In the genomic region with DNA sequence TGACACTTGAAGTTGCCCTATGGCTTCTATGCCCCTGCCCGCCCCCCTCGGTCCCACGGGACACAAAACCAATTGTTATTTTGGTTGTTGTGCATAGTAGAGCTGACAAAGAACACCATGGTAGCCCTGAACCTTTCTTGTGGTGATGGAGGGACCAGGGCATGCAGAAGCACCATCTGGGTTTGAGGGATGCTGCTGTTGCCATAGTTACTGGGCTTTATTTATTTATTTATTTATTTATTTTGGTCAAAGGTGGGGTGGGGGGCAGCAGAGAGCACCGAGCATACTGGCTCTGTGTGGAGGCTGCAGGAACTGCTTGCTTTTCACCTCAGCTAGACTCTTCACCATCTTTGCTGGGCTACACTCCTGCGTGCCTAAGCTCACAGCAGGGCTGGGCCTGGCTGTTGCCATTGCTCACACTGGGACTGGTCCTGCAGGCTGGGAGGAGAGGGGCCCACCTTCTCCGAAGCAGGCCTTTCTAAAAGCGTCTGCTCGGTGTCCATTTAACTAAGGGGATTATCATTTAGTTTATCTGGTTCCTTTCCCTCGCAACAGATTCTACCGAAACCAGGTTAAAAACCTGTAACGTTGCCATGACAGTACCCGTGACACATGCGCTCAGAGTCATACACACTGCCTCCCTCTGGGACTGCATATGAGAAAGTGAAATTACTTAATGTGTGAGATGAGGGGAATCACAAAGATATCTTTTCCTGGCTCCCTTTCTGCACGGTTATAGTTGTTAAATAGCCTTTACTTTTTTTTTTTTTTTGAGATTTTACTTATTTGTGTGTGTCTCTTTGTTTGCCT, we compare ENCODE assay signal across 11 mouse cellular contexts.
A peak's percentile ranks its signal among the peaks of the same experiment; 100 is the strongest.
DNase-seq lines count a peak whose midpoint lies in the region; ATAC-seq lines count a peak whose summit lies in the region.
"Had no signal": no experiment of that assay in that cellular context is flagged by ENCODE, and none has a peak within 500 bp of the region (broad histone marks: within the 10 kb centered on the region; RNA-seq: fewer than 3 reads in every experiment).

No protein-coding gene starts in this region.

- H3K27me3 ChIP-seq in lung, embryonic 16.5 days (ENCODE audit: control insufficient read depth, insufficient read depth, low read depth, low read length), result no peaks in the 10 kb centered on the region
- no peaks in the 10 kb centered on the region for H3K27me3 ChIP-seq in forebrain, embryonic 13.5 days
- H3K27me3 ChIP-seq in limb, embryonic 12.5 days, result peaks cover 32% of the 10 kb centered on the region
- H3K27me3 ChIP-seq in neural tube, embryonic 14.5 days (ENCODE audit: control insufficient read depth, insufficient read depth, low read length), result no peaks in the 10 kb centered on the region
- H3K27me3 ChIP-seq: embryonic facial prominence, embryonic 15.5 days; stomach, embryonic 15.5 days had no signal

- no peaks in the 10 kb centered on the region for H3K9me3 ChIP-seq in lung, embryonic 16.5 days (ENCODE audit: control insufficient read depth, low read length)
- H3K9me3 ChIP-seq in forebrain, embryonic 13.5 days (replicated peaks), result no peaks in the 10 kb centered on the region
- no peaks in the 10 kb centered on the region for H3K9me3 ChIP-seq in limb, embryonic 12.5 days
- no peaks in the 10 kb centered on the region for H3K9me3 ChIP-seq in neural tube, embryonic 14.5 days (ENCODE audit: control insufficient read depth, low read length)
- H3K9me3 ChIP-seq: embryonic facial prominence, embryonic 15.5 days; stomach, embryonic 15.5 days had no signal

- H3K9ac ChIP-seq in lung, embryonic 16.5 days (ENCODE audit: low read length), result no peak overlapping the region
- H3K9ac ChIP-seq in forebrain, embryonic 13.5 days, result 0 out of 2 replicates have a peak overlapping the region, but pooled peaks have one; percentile 5
- no peak overlapping the region for H3K9ac ChIP-seq in limb, embryonic 12.5 days (replicated peaks)
- H3K9ac ChIP-seq in neural tube, embryonic 14.5 days (replicated peaks; ENCODE audit: low read depth, low read length), result no peak overlapping the region
- H3K9ac ChIP-seq: embryonic facial prominence, embryonic 15.5 days; stomach, embryonic 15.5 days had no signal

- peaks cover 36% of the 10 kb centered on the region for H3K4me1 ChIP-seq in lung, embryonic 16.5 days (replicated peaks; ENCODE audit: control insufficient read depth, insufficient read depth, low read length)
- peaks cover 30% of the 10 kb centered on the region for H3K4me1 ChIP-seq in forebrain, embryonic 13.5 days
- H3K4me1 ChIP-seq in limb, embryonic 12.5 days (replicated peaks), result peaks cover 27% of the 10 kb centered on the region
- peaks cover 9% of the 10 kb centered on the region for H3K4me1 ChIP-seq in neural tube, embryonic 14.5 days (ENCODE audit: control insufficient read depth, insufficient read depth, low read length)

- intact Hi-C loops in left cerebral cortex, postnatal 36 days (cut with DNase I), result no loop called here

- H3K4me3 ChIP-seq in lung, embryonic 16.5 days (ENCODE audit: low read length), result no peak overlapping the region
- no peak overlapping the region for H3K4me3 ChIP-seq in forebrain, embryonic 13.5 days
- H3K4me3 ChIP-seq in limb, embryonic 12.5 days (replicated peaks), result no peak overlapping the region
- H3K4me3 ChIP-seq in neural tube, embryonic 14.5 days (ENCODE audit: low read depth, low read length), result no peak overlapping the region
- H3K4me3 ChIP-seq: embryonic facial prominence, embryonic 15.5 days; stomach, embryonic 15.5 days had no signal

- H3K27ac ChIP-seq in lung, embryonic 16.5 days (ENCODE audit: low read length), result peak overlapping the region; percentile 72; the same call in 1 of the 2 replicates
- H3K27ac ChIP-seq in forebrain, embryonic 13.5 days, result peak overlapping the region; percentile 35
- no peak overlapping the region for H3K27ac ChIP-seq in limb, embryonic 12.5 days
- peak overlapping the region; percentile 7; the same call in 1 of the 2 replicates for H3K27ac ChIP-seq in neural tube, embryonic 14.5 days (ENCODE audit: low read depth, low read length)
- H3K27ac ChIP-seq: embryonic facial prominence, embryonic 15.5 days; stomach, embryonic 15.5 days had no signal

- no peak for DNase-seq in lung, postnatal 36 days
- DNase-seq in left cerebral cortex, postnatal 36 days (ENCODE audit: low spot score in 2 of 2), result no peak
- no peak for DNase-seq in cerebellum, adult 9-10 months
- no peak for DNase-seq in kidney, postnatal 25 days
- DNase-seq: lung, postnatal 14 days had no signal

- no peak overlapping the region for H3K4me2 ChIP-seq in lung, embryonic 16.5 days (ENCODE audit: low read depth, low read length)
- H3K4me2 ChIP-seq in forebrain, embryonic 13.5 days, result no peak overlapping the region
- H3K4me2 ChIP-seq in limb, embryonic 12.5 days, result no peak overlapping the region
- H3K4me2 ChIP-seq in neural tube, embryonic 14.5 days (ENCODE audit: low read depth, low read length), result no peak overlapping the region
- H3K4me2 ChIP-seq: embryonic facial prominence, embryonic 15.5 days had no signal

- 75% methylated on average over 14 of the region's 14 CpGs for WGBS in lung, embryonic 16.5 days
- WGBS in forebrain, embryonic 13.5 days, result 44% methylated on average over 14 of the region's 14 CpGs
- WGBS in limb, embryonic 12.5 days, result 67% methylated on average over 14 of the region's 14 CpGs
- WGBS in neural tube, embryonic 14.5 days, result 58% methylated on average over 14 of the region's 14 CpGs

- H3K36me3 ChIP-seq in lung, embryonic 16.5 days (ENCODE audit: control insufficient read depth, insufficient read depth, low read length), result no peaks in the 10 kb centered on the region
- no peaks in the 10 kb centered on the region for H3K36me3 ChIP-seq in forebrain, embryonic 13.5 days (ENCODE audit: poor library complexity, severe bottlenecking)
- H3K36me3 ChIP-seq in limb, embryonic 12.5 days, result no peaks in the 10 kb centered on the region
- H3K36me3 ChIP-seq in neural tube, embryonic 14.5 days (ENCODE audit: control insufficient read depth, insufficient read depth, low read length), result no peaks in the 10 kb centered on the region
- H3K36me3 ChIP-seq: embryonic facial prominence, embryonic 15.5 days; stomach, embryonic 15.5 days had no signal

- ATAC-seq in lung, embryonic 16.5 days (ENCODE audit: low read depth), result no peak
- peak; percentile 64 for ATAC-seq in forebrain, embryonic 13.5 days
- ATAC-seq in limb, embryonic 12.5 days (ENCODE audit: insufficient number of reproducible peaks, insufficient read depth, low FRiP score, low TSS enrichment, low read depth), result 0 out of 2 replicates have a peak, but pooled peaks have one; percentile 56
- peak; percentile 60; the same call in 1 of the 2 replicates for ATAC-seq in neural tube, embryonic 14.5 days (ENCODE audit: low read depth)
